Mouse (Mus musculus) gastrocnemius, adult 18-20 months (tissue): ENCODE results near the gene Phtf2. TPM values are rescaled to one million over a fixed set of nuclear protein-coding genes. Genes with fewer than 3 reads are reported as not detected.
"Not testable (repeated sequence)": the region's sequence is repeated elsewhere in the genome, so short reads cannot be mapped to it uniquely, and the experiment has no call there.

ENCODE experiments used
- DNase-seq: peaks from one replicate; pipeline ENCODE4 v3.0.0; 2021; ENCODE audit warnings: low spot score
- total RNA-seq, 2 experiments: library from RNA; stranded (reverse); gene quantifications; 2 replicates each; pipeline ENCODE4 v1.2.3; 2021

Gene Phtf2
- total RNA-seq, 2 experiments from 2014 or later: 162 to 166 TPM

- no peak for DNase-seq
Measured at GRCm38 (mm10) chr5:20865193-20865755, 16.6 kb downstream of the Phtf2 start.

- DNase-seq: no peak
Measured at GRCm38 (mm10) chr5:20864216-20864969, 17.5 kb downstream of the Phtf2 start.

GRCm38 (mm10) chr5:20861901-20862300 is 20.0 kb downstream of the Phtf2 start:
- no peak for DNase-seq

GRCm38 (mm10) chr5:20860565-20860964 is 21.4 kb downstream of the Phtf2 start:
- DNase-seq: no peak

GRCm38 (mm10) chr5:20858404-20858803 is 23.5 kb downstream of the Phtf2 start:
- DNase-seq: no peak

- no peak for DNase-seq
Measured at GRCm38 (mm10) chr5:20855066-20855465, 26.9 kb downstream of the Phtf2 start.

GRCm38 (mm10) chr5:20847010-20847409 is 34.9 kb downstream of the Phtf2 start:
- no peak for DNase-seq

GRCm38 (mm10) chr5:20843816-20844215 is 38.1 kb downstream of the Phtf2 start:
- DNase-seq: no peak

GRCm38 (mm10) chr5:20843405-20843804 is 38.5 kb downstream of the Phtf2 start:
- DNase-seq: no peak

GRCm38 (mm10) chr5:20837082-20837481 is 44.8 kb downstream of the Phtf2 start:
- DNase-seq: no peak

GRCm38 (mm10) chr5:20834399-20834798 is 47.5 kb downstream of the Phtf2 start:
- no peak for DNase-seq

GRCm38 (mm10) chr5:20831433-20831832 is 50.5 kb downstream of the Phtf2 start:
- DNase-seq: no peak

- DNase-seq: no peak
Measured at GRCm38 (mm10) chr5:20830717-20831116, 51.2 kb downstream of the Phtf2 start.

GRCm38 (mm10) chr5:20821647-20822046 is 60.3 kb downstream of the Phtf2 start:
- DNase-seq: peak; percentile 78

GRCm38 (mm10) chr5:20821122-20821521 is 60.8 kb downstream of the Phtf2 start:
- peak; percentile 24 for DNase-seq

GRCm38 (mm10) chr5:20815094-20815493 is 66.8 kb downstream of the Phtf2 start:
- no peak for DNase-seq

GRCm38 (mm10) chr5:20810449-20810848 is 71.5 kb downstream of the Phtf2 start:
- no peak for DNase-seq

GRCm38 (mm10) chr5:20795932-20796331 is 86.0 kb downstream of the Phtf2 start:
- no peak for DNase-seq

GRCm38 (mm10) chr5:20791793-20792554 is 90.0 kb downstream of the Phtf2 start:
- DNase-seq: peak; percentile 73

- DNase-seq: not testable (repeated sequence)
Measured at GRCm38 (mm10) chr5:20786471-20786870, 95.5 kb downstream of the Phtf2 start.

GRCm38 (mm10) chr5:20781116-20781515 is 100.8 kb downstream of the Phtf2 start:
- no peak for DNase-seq

GRCm38 (mm10) chr5:20779191-20779590 is 102.7 kb downstream of the Phtf2 start:
- DNase-seq: no peak
